Mouse (Mus musculus) heart, postnatal 0 days (tissue): ENCODE measurements around the gene Nmnat1.

Experiments
- CTCF ChIP-seq: IDR thresholded peaks from 2 replicates; pipeline ENCODE4 v1.5.1; 2016; ENCODE audit warnings: antibody characterized with exemption, control low read depth, low read depth
- EP300 ChIP-seq: IDR thresholded peaks from 2 replicates; pipeline ENCODE4 v1.6.1; 2016; ENCODE audit warnings: antibody characterized with exemption, low read depth

- TF ChIP-seq CTCF: no peak
- no peak for TF ChIP-seq EP300
Measured at GRCm38 (mm10) chr4:149491151-149491550, 6.1 kb upstream of the Nmnat1 start.
